10 mouse cellular contexts compared by ENCODE assay signal in the genomic region with DNA sequence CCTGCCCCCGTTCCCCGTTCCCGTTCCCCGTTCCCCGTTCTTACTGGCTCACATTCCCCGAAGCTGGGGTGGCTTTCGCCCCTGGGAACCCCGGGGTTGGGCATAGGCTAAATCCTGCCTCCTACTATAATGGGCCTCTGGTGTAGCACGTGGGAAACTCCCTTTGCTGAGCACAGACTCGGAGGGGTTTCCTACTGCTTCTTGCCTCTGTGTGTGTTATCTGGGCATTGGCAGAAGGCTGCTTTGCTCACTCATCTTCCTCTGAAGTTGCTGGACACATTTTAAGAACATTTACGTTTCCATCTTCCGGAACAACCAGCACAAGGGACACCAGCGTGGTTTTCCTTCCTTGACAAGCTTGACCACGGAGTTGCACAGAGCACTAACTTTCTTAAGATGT. TPM values are rescaled to one million over a fixed set of nuclear protein-coding genes. Genes with fewer than 3 reads are reported as not detected.
DNase-seq lines count a peak whose midpoint lies in the region; ATAC-seq and TF ChIP-seq lines count a peak whose summit lies in the region.
"Had no signal": no experiment of that assay in that cellular context is flagged by ENCODE, and none has a peak within 500 bp of the region (broad histone marks: within the 10 kb centered on the region; RNA-seq: fewer than 3 reads in every experiment).

No protein-coding gene starts in this region.

- no peak for TF ChIP-seq CTCF in hindbrain, postnatal 0 days (IDR thresholded peaks at IDR 0.05; ENCODE audit: low read depth)
- TF ChIP-seq CTCF in left cerebral cortex, adult 2 months (IDR thresholded peaks at IDR 0.05) = no peak

- DNase-seq in embryo, embryonic 11 days = peak; percentile 7
- no peak for DNase-seq in embryo, embryonic 9.5 days (ENCODE audit: extremely low spot score)
- no peak for DNase-seq in embryonic facial prominence, embryonic 10.5 days (ENCODE audit: low spot score)
- DNase-seq in hindbrain, postnatal 0 days (ENCODE audit: low spot score) = no peak
- peak; percentile 8 for DNase-seq in midbrain, embryonic 14.5 days
- no peak for DNase-seq in gastrocnemius, postnatal 10 days
- no peak for DNase-seq in left cerebral cortex, adult 2 months (ENCODE audit: extremely low spot score in 1 of 2, low spot score in 2 of 2)
- DNase-seq in left cerebral cortex, adult 8-10 months (ENCODE audit: low spot score in 2 of 2) = no peak

- peak overlapping the region; percentile 43; the same call in 1 of the 2 replicates for H3K9ac ChIP-seq in hindbrain, postnatal 0 days (replicated peaks; ENCODE audit: low read length)
- peak overlapping the region; percentile 54; the same call in 1 of the 2 replicates for H3K9ac ChIP-seq in midbrain, embryonic 14.5 days (replicated peaks; ENCODE audit: low read length)

- no peaks in the 10 kb centered on the region for H3K9me3 ChIP-seq in embryonic facial prominence, embryonic 10.5 days
- H3K9me3 ChIP-seq in hindbrain, postnatal 0 days (ENCODE audit: low read length) = no peaks in the 10 kb centered on the region
- H3K9me3 ChIP-seq in midbrain, embryonic 14.5 days (ENCODE audit: control insufficient read depth, low read length) = no peaks in the 10 kb centered on the region

- H3K36me3 ChIP-seq in embryonic facial prominence, embryonic 10.5 days (replicated peaks) = no peaks in the 10 kb centered on the region
- H3K36me3 ChIP-seq in hindbrain, postnatal 0 days (ENCODE audit: insufficient read depth, low read length) = no peaks in the 10 kb centered on the region
- no peaks in the 10 kb centered on the region for H3K36me3 ChIP-seq in midbrain, embryonic 14.5 days (ENCODE audit: control insufficient read depth, insufficient read depth, low read length)

- H3K4me3 ChIP-seq in embryonic facial prominence, embryonic 10.5 days = peak overlapping the region; percentile 60
- peak overlapping the region; percentile 45 for H3K4me3 ChIP-seq in hindbrain, postnatal 0 days (ENCODE audit: low read length)
- peak overlapping the region; percentile 41 for H3K4me3 ChIP-seq in midbrain, embryonic 14.5 days (replicated peaks; ENCODE audit: low read depth, low read length)
- H3K4me3 ChIP-seq in left cerebral cortex, adult 2 months = no peak overlapping the region

- intact Hi-C loops in left cerebral cortex, adult 2 months (cut with DNase I) = no loop called here

- ATAC-seq in hindbrain, postnatal 0 days = no peak
- no peak for ATAC-seq in midbrain, embryonic 14.5 days (ENCODE audit: low FRiP score, low TSS enrichment)

- H3K4me2 ChIP-seq in hindbrain, postnatal 0 days (ENCODE audit: low read depth, low read length) = peak overlapping the region; percentile 90
- peak overlapping the region; percentile 94 for H3K4me2 ChIP-seq in midbrain, embryonic 14.5 days (ENCODE audit: low read length)

- H3K4me1 ChIP-seq in embryonic facial prominence, embryonic 10.5 days = peaks cover 10% of the 10 kb centered on the region
- no peaks in the 10 kb centered on the region for H3K4me1 ChIP-seq in hindbrain, postnatal 0 days (ENCODE audit: insufficient read depth, low read length)
- H3K4me1 ChIP-seq in midbrain, embryonic 14.5 days (ENCODE audit: control insufficient read depth, insufficient read depth, low read length) = peaks cover 7% of the 10 kb centered on the region; the same call in 1 of the 2 replicates

- H3K27me3 ChIP-seq in embryonic facial prominence, embryonic 10.5 days (replicated peaks; ENCODE audit: low read depth, poor library complexity, severe bottlenecking) = peaks cover 52% of the 10 kb centered on the region
- H3K27me3 ChIP-seq in hindbrain, postnatal 0 days (ENCODE audit: insufficient read depth, low read length) = no peaks in the 10 kb centered on the region
- H3K27me3 ChIP-seq in midbrain, embryonic 14.5 days (ENCODE audit: control insufficient read depth, insufficient read depth, low read length) = peaks cover 14% of the 10 kb centered on the region; the same call in 1 of the 2 replicates

- 32% methylated on average over 14 of the region's 14 CpGs for WGBS in embryonic facial prominence, embryonic 10.5 days
- 34% methylated on average over 14 of the region's 14 CpGs for WGBS in hindbrain, postnatal 0 days
- WGBS in midbrain, embryonic 14.5 days = 27% methylated on average over 14 of the region's 14 CpGs

- peak overlapping the region; percentile 73; the same call in 1 of the 2 replicates for H3K27ac ChIP-seq in embryonic facial prominence, embryonic 10.5 days (replicated peaks)
- no peak overlapping the region for H3K27ac ChIP-seq in hindbrain, postnatal 0 days
- H3K27ac ChIP-seq in midbrain, embryonic 14.5 days (replicated peaks; ENCODE audit: low read depth, low read length) = no peak overlapping the region
- no peak overlapping the region for H3K27ac ChIP-seq in left cerebral cortex, adult 2 months
- H3K27ac ChIP-seq: macrophage had no signal

RNA-seq across cellular contexts. Expression of a gene that starts 0.8 kb away (rescaled TPM):
- polyA plus RNA-seq in embryonic facial prominence, embryonic 10.5 days (2016; fragmentation: Nextera tagmentation; extraction: Ambion mirVana) = 0.54 and 0.62 TPM in 2 replicates
- total RNA-seq in hindbrain, postnatal 0 days (2014; rRNA removed) = 0.10 TPM in 1 of 2 replicates, not detected in the other
- polyA plus RNA-seq in hindbrain, postnatal 0 days (2015; fragmentation: Nextera tagmentation; extraction: Ambion mirVana) = 0.10 and 0.31 TPM in 2 replicates
- polyA plus RNA-seq in midbrain, embryonic 14.5 days (2014; fragmentation: Nextera tagmentation; extraction: Ambion mirVana) = 0.09 and 0.16 TPM in 2 replicates
- under 1 TPM in 1 of 2 experiments, not detected in 1; 0.27 TPM for total RNA-seq in gastrocnemius, postnatal 10 days (2021)
- total RNA-seq in left cerebral cortex, adult 2 months (2021) = not detected
- total RNA-seq in left cerebral cortex, adult 8-10 months (2022) = not detected
- total RNA-seq: heart, adult 8-10 months had no signal
- polyA plus RNA-seq: macrophage had no signal

RNA-seq across cellular contexts. Expression of a gene that starts 10.8 kb away (rescaled TPM):
- not detected in 2 replicates for polyA plus RNA-seq in embryonic facial prominence, embryonic 10.5 days (2016; fragmentation: Nextera tagmentation; extraction: Ambion mirVana)
- not detected in 2 replicates for total RNA-seq in hindbrain, postnatal 0 days (2014; rRNA removed)
- polyA plus RNA-seq in hindbrain, postnatal 0 days (2015; fragmentation: Nextera tagmentation; extraction: Ambion mirVana) = not detected in 2 replicates
- not detected in 2 replicates for polyA plus RNA-seq in midbrain, embryonic 14.5 days (2014; fragmentation: Nextera tagmentation; extraction: Ambion mirVana)
- not detected for total RNA-seq in gastrocnemius, postnatal 10 days (2021)
- not detected for total RNA-seq in left cerebral cortex, adult 2 months (2021)
- not detected for total RNA-seq in left cerebral cortex, adult 8-10 months (2022)
- total RNA-seq: heart, adult 8-10 months had no signal
- polyA plus RNA-seq: macrophage had no signal

RNA-seq across cellular contexts. Expression of a gene that starts 17.5 kb away (rescaled TPM):
- 0.05 TPM in 1 of 2 replicates, not detected in the other for polyA plus RNA-seq in embryonic facial prominence, embryonic 10.5 days (2016; fragmentation: Nextera tagmentation; extraction: Ambion mirVana)
- 0.07 and 0.16 TPM in 2 replicates for total RNA-seq in hindbrain, postnatal 0 days (2014; rRNA removed)
- polyA plus RNA-seq in hindbrain, postnatal 0 days (2015; fragmentation: Nextera tagmentation; extraction: Ambion mirVana) = not detected in 2 replicates
- not detected in 2 replicates for polyA plus RNA-seq in midbrain, embryonic 14.5 days (2014; fragmentation: Nextera tagmentation; extraction: Ambion mirVana)
- total RNA-seq in gastrocnemius, postnatal 10 days (2021) = not detected
- total RNA-seq in left cerebral cortex, adult 2 months (2021) = not detected
- not detected for total RNA-seq in left cerebral cortex, adult 8-10 months (2022)
- total RNA-seq: heart, adult 8-10 months had no signal
- polyA plus RNA-seq: macrophage had no signal

RNA-seq across cellular contexts. Expression of a gene that starts 25.2 kb away (rescaled TPM):
- not detected in 2 replicates for polyA plus RNA-seq in embryonic facial prominence, embryonic 10.5 days (2016; fragmentation: Nextera tagmentation; extraction: Ambion mirVana)
- total RNA-seq in hindbrain, postnatal 0 days (2014; rRNA removed) = not detected in 2 replicates
- not detected in 2 replicates for polyA plus RNA-seq in hindbrain, postnatal 0 days (2015; fragmentation: Nextera tagmentation; extraction: Ambion mirVana)
- not detected in 2 replicates for polyA plus RNA-seq in midbrain, embryonic 14.5 days (2014; fragmentation: Nextera tagmentation; extraction: Ambion mirVana)
- not detected for total RNA-seq in gastrocnemius, postnatal 10 days (2021)
- not detected for total RNA-seq in left cerebral cortex, adult 2 months (2021)
- not detected for total RNA-seq in left cerebral cortex, adult 8-10 months (2022)
- polyA plus RNA-seq: macrophage had no signal

RNA-seq across cellular contexts. Expression of a gene that starts 39.8 kb away (rescaled TPM):
- polyA plus RNA-seq in embryonic facial prominence, embryonic 10.5 days (2016; fragmentation: Nextera tagmentation; extraction: Ambion mirVana) = not detected in 2 replicates
- not detected in 2 replicates for total RNA-seq in hindbrain, postnatal 0 days (2014; rRNA removed)
- polyA plus RNA-seq in hindbrain, postnatal 0 days (2015; fragmentation: Nextera tagmentation; extraction: Ambion mirVana) = not detected in 2 replicates
- not detected in 2 replicates for polyA plus RNA-seq in midbrain, embryonic 14.5 days (2014; fragmentation: Nextera tagmentation; extraction: Ambion mirVana)
- not detected for total RNA-seq in gastrocnemius, postnatal 10 days (2021)
- not detected for total RNA-seq in left cerebral cortex, adult 2 months (2021)
- not detected for total RNA-seq in left cerebral cortex, adult 8-10 months (2022)
- total RNA-seq: heart, adult 8-10 months had no signal
- polyA plus RNA-seq: macrophage had no signal

Comparison
In these comparisons a context has a peak if more than half of its experiments do, and no peak if none do; other contexts are left out.
1. DNase-seq: peak in embryo, embryonic 11 days (single experiment) and midbrain, embryonic 14.5 days (single experiment); none in embryo, embryonic 9.5 days (single experiment), embryonic facial prominence, embryonic 10.5 days (single experiment), hindbrain, postnatal 0 days (single experiment), gastrocnemius, postnatal 10 days (single experiment), left cerebral cortex, adult 2 months (0 of 2) and left cerebral cortex, adult 8-10 months (0 of 2).